Mouse (Mus musculus): ENCODE results near the gene Lcn4. TPM values are rescaled to one million over a fixed set of nuclear protein-coding genes. Genes with fewer than 3 reads are reported as not detected.
A peak's percentile ranks its signal among the peaks of the same experiment; 100 is the strongest.

Gene Lcn4
- total RNA-seq (2021): not detected
- long read RNA-seq: 0 reads

- DNase-seq (ENCODE audit: low spot score in 2 of 2): no peak
These were observed at the start of gene Lcn4 for GRCm38 (mm10) chr2:26671182-26671581. Gene Lcn4 (minus strand): TSS chr2:26671282.

- DNase-seq (ENCODE audit: low spot score in 2 of 2): no peak
These were observed 15.1 kb upstream of the Lcn4 start for GRCm38 (mm10) chr2:26686171-26686675.

- no peak for DNase-seq (ENCODE audit: low spot score in 2 of 2)
These were observed 2.3 kb downstream of the Lcn4 start for GRCm38 (mm10) chr2:26668746-26669145.

- DNase-seq (ENCODE audit: low spot score in 2 of 2): peak; percentile 41 to 43
These were observed 7.5 kb downstream of the Lcn4 start for GRCm38 (mm10) chr2:26663551-26663950.

DNA sequence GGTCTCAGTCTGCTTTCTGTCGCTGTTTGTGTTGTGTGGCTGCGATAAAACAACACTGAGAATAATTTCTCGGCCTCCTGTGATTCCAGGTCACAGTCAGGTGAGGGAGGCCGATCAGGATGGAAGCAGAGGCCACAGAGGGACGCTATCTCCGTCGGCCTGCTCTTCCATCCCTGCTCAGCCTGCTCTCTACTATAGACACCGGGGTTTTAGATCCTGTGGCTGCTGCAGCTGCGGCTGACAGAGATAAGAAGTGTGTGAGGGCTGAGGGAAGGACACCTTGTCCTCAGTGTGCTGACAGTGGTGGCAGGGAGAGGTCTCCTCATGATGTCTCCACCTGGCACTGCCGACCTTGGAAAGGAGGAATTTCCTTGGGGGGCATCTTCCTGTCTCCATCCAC lies 8.0 kb downstream of the Lcn4 start:
- DNase-seq (ENCODE audit: low spot score in 2 of 2): no peak

- DNase-seq (ENCODE audit: low spot score in 2 of 2): no peak
These were observed 8.6 kb downstream of the Lcn4 start for GRCm38 (mm10) chr2:26662509-26662882.

DNA sequence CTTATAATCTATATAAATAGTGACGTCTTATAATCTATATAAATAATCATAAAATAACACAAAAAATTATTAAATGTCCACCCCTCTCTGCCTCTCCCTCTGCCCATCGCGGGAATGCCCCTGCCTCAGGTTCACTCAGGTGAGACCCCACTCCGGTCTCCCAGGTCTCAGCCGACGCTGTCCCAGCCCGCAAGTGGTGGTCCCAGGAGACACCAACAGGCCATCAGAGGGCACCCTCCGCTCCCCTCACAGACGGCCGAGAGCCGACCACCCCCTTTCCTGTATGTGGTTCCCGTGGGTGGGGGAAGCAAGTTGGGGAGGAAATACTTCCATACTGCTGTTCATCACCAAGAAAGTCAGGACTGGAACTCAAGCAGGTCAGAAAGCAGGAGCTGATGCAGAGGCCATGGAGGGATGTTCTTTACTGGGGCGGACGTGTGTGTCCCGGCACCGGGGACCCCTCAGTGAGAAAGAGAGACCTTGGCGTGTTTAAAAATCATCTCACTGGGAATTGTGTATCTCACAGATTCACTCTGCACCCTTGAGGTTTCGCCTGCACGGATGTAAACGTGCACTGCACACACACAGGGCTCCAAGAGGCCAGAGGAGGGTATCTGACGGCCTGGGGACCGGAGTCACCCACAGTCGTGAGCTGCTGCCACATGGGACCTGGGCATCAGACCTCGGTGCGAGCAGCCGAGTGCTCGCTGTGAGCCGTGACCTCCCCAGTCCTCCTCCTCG lies 9.1 kb downstream of the Lcn4 start:
- DNase-seq (ENCODE audit: low spot score in 2 of 2): no peak

DNA sequence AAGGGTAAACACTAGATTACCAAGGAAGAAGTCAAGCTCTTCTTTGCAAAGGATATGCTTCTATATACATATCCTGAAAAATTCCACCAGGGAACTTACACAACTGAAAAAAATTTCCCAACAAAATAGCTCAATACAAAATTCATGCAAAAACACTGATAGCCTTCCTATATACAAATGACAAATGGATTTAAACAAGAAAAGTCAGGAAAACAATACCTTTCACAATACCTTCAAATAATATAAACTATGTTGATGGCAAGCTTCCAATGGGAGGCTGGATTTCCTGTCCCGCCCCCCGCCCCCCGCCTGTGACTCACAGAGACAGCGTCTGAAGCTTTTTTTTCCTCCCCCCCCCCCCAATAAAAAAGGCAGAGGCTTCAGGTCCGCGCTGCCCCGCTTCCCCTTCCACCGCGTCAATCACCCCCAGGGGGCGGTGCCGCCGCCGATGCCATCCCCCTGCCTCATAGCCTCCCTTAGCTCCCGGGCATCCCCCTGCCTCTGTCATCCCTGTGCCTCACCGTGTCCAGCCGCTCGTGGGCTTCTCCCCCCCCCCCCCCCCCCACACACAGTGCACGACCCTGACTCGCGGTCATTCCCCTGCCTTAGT lies 9.8 kb downstream of the Lcn4 start:
- no peak for DNase-seq (ENCODE audit: low spot score in 2 of 2)

GRCm38 (mm10) chr2:26657426-26657825 lies 13.7 kb downstream of the Lcn4 start:
- DNase-seq (ENCODE audit: low spot score in 2 of 2): no peak

- DNase-seq (ENCODE audit: low spot score in 2 of 2): no peak
These were observed 16.4 kb downstream of the Lcn4 start for GRCm38 (mm10) chr2:26654687-26655086.

DNA sequence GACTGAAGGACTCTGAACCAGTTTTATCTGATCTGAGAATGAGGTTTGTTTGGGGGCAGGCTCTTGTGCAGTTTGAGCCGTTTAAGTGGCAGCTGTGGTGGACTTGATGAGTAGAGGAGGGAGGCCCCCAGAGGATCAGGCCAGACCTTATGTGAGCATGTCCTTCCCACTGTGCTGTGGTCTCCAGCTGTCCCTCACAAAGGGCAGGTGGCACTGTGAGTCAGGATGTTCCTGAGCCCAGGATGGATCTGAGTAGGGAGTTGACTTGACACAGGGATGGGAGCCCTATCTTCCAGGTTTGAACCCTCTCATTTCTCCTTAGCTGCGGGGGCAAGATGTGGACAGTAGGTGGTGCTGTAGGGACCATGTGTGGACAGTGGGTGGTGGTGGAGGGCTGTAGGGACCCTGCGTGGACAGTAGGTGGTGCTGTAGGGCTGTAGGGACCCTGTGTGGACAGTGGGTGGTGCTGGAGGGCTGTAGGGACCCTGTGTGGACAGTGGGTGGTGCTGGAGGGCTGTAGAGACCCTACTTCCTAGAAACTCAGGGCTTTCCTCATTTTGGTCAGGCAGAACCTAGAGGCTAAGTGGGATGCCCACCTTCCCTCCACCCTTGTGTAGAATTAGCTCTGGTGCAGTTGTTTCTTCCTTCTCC lies 24.3 kb downstream of the Lcn4 start:
- peak; percentile 80 to 83 for DNase-seq (ENCODE audit: low spot score in 2 of 2)

- DNase-seq (ENCODE audit: low spot score in 2 of 2): no peak
These were observed 27.1 kb downstream of the Lcn4 start for GRCm38 (mm10) chr2:26643942-26644341.

DNA sequence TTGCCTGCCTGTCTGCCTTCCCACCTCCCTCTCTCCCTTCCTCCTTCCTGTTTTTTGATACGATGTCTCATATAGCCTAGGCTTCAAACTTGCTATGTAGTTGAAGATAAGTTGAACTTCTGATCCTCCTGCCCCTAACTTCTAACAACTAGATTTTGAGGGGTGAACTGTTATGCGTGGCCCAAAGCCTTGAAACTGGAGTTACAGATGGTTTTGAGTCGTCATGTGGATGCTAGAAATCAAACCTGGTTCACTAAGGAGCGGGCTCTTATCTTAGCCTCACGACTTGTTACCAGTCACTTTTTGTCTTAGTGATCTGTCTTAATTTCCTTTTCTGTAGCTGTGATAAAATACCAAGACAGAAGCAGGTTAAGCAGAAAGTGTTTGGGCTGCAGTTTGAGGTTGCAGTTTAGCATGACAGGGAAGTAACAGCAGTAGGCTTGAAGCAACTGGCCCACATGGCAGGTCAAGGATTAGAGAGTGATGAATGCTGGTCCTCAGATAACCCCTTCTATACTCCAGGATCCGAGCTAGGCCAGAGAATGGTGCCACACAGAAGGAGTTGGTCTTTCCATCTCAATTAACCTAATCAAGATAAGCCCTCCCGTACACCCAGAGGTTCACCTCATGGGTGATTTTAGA lies 30.0 kb downstream of the Lcn4 start:
- DNase-seq (ENCODE audit: low spot score in 2 of 2): no peak

GRCm38 (mm10) chr2:26639838-26640830 lies 30.9 kb downstream of the Lcn4 start:
- DNase-seq (ENCODE audit: low spot score in 2 of 2): peak; percentile 99 to 100

GRCm38 (mm10) chr2:26639083-26639482 lies 32.0 kb downstream of the Lcn4 start:
- DNase-seq (ENCODE audit: low spot score in 2 of 2): no peak

GRCm38 (mm10) chr2:26638572-26638971 lies 32.5 kb downstream of the Lcn4 start:
- no peak for DNase-seq (ENCODE audit: low spot score in 2 of 2)

DNA sequence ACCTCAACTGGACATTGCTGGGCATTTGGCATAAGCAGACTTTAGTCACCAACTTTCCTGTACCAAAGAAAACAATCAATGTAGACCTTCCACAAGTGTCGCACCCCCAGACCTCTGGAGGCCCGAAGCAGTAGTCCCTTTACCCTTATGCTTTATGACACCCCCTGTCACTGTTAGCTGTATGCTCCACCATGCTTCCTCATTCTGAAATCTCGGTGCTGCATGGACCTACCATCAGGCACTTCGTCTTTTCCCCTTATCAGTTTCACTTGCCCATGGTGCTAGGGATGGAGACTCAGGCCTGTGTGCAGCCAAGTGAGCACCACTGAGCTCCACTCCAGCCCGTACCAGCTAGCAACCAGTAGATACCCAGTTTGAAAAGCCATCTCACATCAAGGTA lies 33.0 kb downstream of the Lcn4 start:
- DNase-seq (ENCODE audit: low spot score in 2 of 2): no peak

GRCm38 (mm10) chr2:26637316-26637932 lies 33.7 kb downstream of the Lcn4 start:
- no peak for DNase-seq (ENCODE audit: low spot score in 2 of 2)

GRCm38 (mm10) chr2:26636325-26636635 lies 34.8 kb downstream of the Lcn4 start:
- no peak for DNase-seq (ENCODE audit: low spot score in 2 of 2)
